Mouse (Mus musculus): ENCODE results near the gene Gtf2h2.
"Not testable (repeated sequence)": the region's sequence is repeated elsewhere in the genome, so short reads cannot be mapped to it uniquely, and the experiment has no call there.

Gtf2h2 gene

DNA sequence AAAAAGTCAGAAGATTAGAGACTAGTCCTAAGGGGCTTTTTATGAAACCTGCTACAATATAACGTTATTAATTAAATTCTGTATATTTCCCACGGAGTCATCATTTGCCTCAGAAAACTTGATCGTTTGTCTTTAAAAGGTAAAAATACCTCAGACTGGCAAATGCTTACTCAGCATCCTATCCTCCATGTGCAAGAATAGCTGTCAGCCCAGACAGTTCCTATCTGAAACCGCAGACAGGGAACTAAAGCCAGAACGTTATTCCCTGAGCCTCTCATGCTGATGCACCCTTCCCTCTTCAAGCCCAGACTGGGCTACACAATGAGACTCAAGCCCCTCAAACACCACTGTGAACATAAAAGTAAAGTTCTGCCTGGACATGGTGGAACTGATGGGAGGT lies 2.0 kb downstream of the Gtf2h2 start:
- DNase-seq (ENCODE audit: low read depth, low spot score): no peak

DNA sequence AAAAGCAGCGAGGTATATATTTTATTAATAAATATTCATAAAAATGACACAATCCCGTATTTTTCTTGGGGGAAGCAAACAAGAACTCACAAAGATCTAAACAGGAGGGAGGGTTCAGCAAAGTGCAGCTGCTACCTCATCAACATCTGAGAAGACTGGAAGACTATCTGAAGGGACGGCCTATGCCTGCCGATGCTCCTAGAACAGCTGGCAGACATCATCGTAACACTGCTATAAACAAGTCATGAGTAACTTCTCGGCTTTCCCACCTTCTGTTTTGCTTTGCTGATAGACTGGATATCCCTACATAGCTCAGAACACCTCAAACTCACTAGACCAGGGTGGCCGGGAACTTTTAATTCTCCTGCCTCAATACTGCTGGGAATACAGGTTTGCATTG lies 8.8 kb downstream of the Gtf2h2 start:
- no peak for DNase-seq (ENCODE audit: low read depth, low spot score)

- no peak for DNase-seq (ENCODE audit: low read depth, low spot score)
Observed at GRCm38 (mm10) chr13:100463527-100464222, 28.7 kb downstream of the Gtf2h2 start.

DNA sequence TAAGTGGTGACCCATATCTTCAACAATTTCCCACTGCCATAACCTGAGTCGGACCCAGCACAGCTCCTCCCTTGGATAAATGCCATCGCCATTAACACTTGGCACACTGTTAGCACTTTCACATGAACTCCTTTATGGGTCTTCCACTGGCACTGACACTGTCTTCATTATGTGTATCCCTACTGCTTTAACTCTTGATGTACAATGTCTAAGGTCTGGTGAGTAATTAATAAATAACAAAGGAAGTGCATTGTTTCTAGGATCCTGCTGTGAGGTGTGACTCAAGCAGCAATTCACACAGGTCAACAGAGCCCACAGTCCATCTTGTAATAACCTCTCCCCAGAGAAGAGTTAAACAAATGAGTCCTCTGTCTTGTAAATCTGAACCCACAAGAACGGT lies 31.0 kb downstream of the Gtf2h2 start:
- no peak for DNase-seq (ENCODE audit: low read depth, low spot score)

GRCm38 (mm10) chr13:100452415-100453127 lies 39.8 kb downstream of the Gtf2h2 start, which contains the start of gene Naip1:
TSS of gene Naip1 (minus strand) at chr13:100452869.
- DNase-seq (ENCODE audit: low read depth, low spot score): not testable (repeated sequence)

- no peak for DNase-seq (ENCODE audit: low read depth, low spot score)
Observed at GRCm38 (mm10) chr13:100449495-100449894, 42.9 kb downstream of the Gtf2h2 start.

GRCm38 (mm10) chr13:100440116-100440515 lies 52.3 kb downstream of the Gtf2h2 start:
- DNase-seq (ENCODE audit: low read depth, low spot score): no peak

GRCm38 (mm10) chr13:100438701-100439100 lies 53.7 kb downstream of the Gtf2h2 start:
- no peak for DNase-seq (ENCODE audit: low read depth, low spot score)

GRCm38 (mm10) chr13:100437322-100437825 lies 55.0 kb downstream of the Gtf2h2 start:
- no peak for DNase-seq (ENCODE audit: low read depth, low spot score)

DNA sequence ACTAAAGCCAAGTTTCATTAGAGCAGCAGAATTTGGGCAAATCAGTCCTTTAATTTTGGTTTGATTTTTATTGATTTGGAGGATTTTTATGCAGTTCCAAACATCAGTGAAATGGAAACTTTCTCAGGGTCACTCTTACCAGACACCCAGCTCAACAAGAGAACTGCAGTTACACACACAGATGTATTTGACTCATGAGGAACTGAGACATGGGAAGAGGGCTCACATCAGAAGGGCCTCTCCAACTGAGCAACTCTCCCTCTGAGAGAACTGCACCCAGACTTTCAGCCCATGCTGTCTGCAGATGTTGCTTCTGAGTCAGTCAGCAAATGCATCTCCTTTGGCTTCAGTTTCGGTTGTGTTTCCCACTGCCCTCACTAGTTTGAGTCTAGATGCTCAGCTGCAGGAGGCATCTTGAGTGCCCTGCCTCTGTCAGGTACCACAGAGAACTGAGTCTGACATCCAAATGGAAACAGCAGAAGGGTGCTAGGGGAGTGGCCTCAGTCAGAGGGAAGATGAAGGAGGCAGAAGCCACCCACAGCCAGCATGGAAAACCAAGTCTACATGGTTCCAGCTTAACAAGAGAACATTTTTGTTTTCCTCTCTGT lies 55.7 kb downstream of the Gtf2h2 start:
- not testable (repeated sequence) for DNase-seq (ENCODE audit: low read depth, low spot score)

DNA sequence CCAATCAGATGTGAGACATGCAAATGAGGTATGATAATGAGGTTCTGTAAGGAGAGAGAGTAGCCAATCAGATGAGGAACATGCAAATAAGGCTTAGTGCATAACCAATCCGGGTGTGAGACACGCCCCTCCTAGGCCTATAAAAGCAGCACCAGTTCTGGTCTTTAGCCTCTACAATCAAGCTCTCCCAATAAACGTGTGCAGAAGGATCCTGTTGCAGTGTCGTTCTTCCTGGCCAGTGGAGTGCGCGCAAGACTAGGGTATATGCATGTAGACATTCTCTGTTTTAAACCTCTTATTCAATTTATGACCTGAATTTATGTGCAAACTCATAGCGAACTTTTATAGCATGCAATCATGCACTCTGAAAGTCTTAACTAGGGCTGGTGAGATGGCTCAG lies 72.4 kb downstream of the Gtf2h2 start:
- not testable (repeated sequence) for DNase-seq (ENCODE audit: low read depth, low spot score)

- no peak for DNase-seq (ENCODE audit: low read depth, low spot score)
Observed at GRCm38 (mm10) chr13:100414428-100414827, 78.0 kb downstream of the Gtf2h2 start.
